Mouse (Mus musculus) Muller cell, postnatal 12 days (primary cell): Measurements from ENCODE around the gene Hand1.
"Not testable (repeated sequence)": the region's sequence is repeated elsewhere in the genome, so short reads cannot be mapped to it uniquely, and the experiment has no call there.

Experiments used
- DNase-seq: peaks from one replicate; pipeline ENCODE4 v3.0.0-alpha.2; 2015; ENCODE audit errors: inconsistent ontology term

Hand1 gene

GRCm38 (mm10) chr11:57832552-57833201 is at the start of gene Hand1:
TSS of gene Hand1 (minus strand) at chr11:57832818.
- no peak for DNase-seq

- DNase-seq = no peak
These were observed 43.5 kb upstream of the Hand1 start for GRCm38 (mm10) chr11:57876157-57876556.

GRCm38 (mm10) chr11:57873014-57873413 is 40.4 kb upstream of the Hand1 start:
- DNase-seq = no peak

GRCm38 (mm10) chr11:57868753-57869460 is 36.3 kb upstream of the Hand1 start:
- peak; percentile 47 for DNase-seq

GRCm38 (mm10) chr11:57866466-57866865 is 33.8 kb upstream of the Hand1 start:
- DNase-seq = no peak

GRCm38 (mm10) chr11:57864577-57864976 is 32.0 kb upstream of the Hand1 start:
- no peak for DNase-seq

- no peak for DNase-seq
These were observed 29.5 kb upstream of the Hand1 start for GRCm38 (mm10) chr11:57862088-57862487.

- DNase-seq = no peak
These were observed 25.1 kb upstream of the Hand1 start for GRCm38 (mm10) chr11:57857709-57858108.

GRCm38 (mm10) chr11:57853571-57853970 is 21.0 kb upstream of the Hand1 start:
- DNase-seq = no peak

- no peak for DNase-seq
These were observed 18.3 kb upstream of the Hand1 start for GRCm38 (mm10) chr11:57850931-57851330.

GRCm38 (mm10) chr11:57850298-57850697 is 17.7 kb upstream of the Hand1 start:
- no peak for DNase-seq

- DNase-seq = no peak
These were observed 14.8 kb upstream of the Hand1 start for GRCm38 (mm10) chr11:57847396-57847795.

GRCm38 (mm10) chr11:57846421-57847363 is 14.1 kb upstream of the Hand1 start:
- DNase-seq = not testable (repeated sequence)

GRCm38 (mm10) chr11:57841391-57841790 is 8.8 kb upstream of the Hand1 start:
- no peak for DNase-seq

GRCm38 (mm10) chr11:57840986-57841385 is 8.4 kb upstream of the Hand1 start:
- no peak for DNase-seq

- no peak for DNase-seq
These were observed 5.5 kb upstream of the Hand1 start for GRCm38 (mm10) chr11:57837861-57838680.

- no peak for DNase-seq
These were observed 4.5 kb upstream of the Hand1 start for GRCm38 (mm10) chr11:57836872-57837680.

GRCm38 (mm10) chr11:57836401-57836800 is 3.8 kb upstream of the Hand1 start:
- DNase-seq = no peak

GRCm38 (mm10) chr11:57835931-57836330 is 3.3 kb upstream of the Hand1 start:
- no peak for DNase-seq

- no peak for DNase-seq
These were observed 2.7 kb upstream of the Hand1 start for GRCm38 (mm10) chr11:57835331-57835730.

- DNase-seq = no peak
These were observed 1.4 kb upstream of the Hand1 start for GRCm38 (mm10) chr11:57834031-57834430.
